Mouse (Mus musculus) heart, postnatal 36 days (tissue): ENCODE measurements around the gene Wnt16. TPM values are rescaled to one million over a fixed set of nuclear protein-coding genes. Genes with fewer than 3 reads are reported as not detected.
A peak's percentile ranks its signal among the peaks of the same experiment; 100 is the strongest.

Source experiments
- DNase-seq, 2 experiments: peaks; one replicate each; pipeline ENCODE4 v3.0.0; 2021 to 2022
- intact Hi-C: fragments of 180-260 bp; cut with DNase I; formaldehyde crosslinking; loops from one replicate; pipeline ENCODE4 v1.15.1; 2025
- total RNA-seq, 2 experiments: library from RNA; stranded (reverse); gene quantifications; 2 replicates each; pipeline ENCODE4 v1.2.3; 2021

Wnt16 gene
- total RNA-seq, 2 experiments from 2014 or later = 0.46 to 0.64 TPM

DNA sequence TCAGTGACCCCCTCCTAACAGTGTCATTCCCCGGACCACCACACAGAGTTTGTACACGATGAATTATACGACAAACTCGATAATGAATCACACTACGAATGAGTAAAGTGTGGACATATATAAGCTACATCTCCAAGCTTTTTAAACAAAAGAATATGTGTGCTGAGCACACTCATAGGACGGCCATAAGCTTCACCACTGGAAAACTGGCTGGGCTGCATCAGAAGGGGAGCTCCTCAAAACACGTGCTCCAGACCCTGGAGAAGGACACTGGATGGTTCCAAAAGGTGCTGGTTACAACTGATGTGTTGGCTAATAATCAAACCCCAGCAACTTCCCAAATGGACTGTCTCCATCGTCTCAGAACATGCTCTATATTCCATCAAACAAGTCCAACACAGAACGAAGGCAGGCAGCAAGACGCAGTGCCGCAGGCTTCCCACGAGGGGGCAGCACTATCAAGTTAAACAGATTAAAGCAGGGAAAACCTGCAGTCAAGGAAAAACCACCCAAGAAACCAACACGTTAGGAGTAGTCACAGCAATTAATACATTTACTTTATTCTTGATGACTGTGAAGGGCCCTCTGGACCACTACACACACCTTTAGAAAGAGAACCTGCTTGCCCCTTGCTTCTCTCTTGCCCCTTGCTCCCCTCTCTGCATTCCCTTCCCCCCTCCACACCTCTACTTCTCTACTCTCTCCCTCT, 37.5 kb downstream of the Wnt16 start:
- intact Hi-C loops = loop anchor here (1.0 to 5.0 kb wide), 3 partner anchors 31 to 203 kb away; partner anchors contain the start of gene Fam3c
- peak; percentile 79 to 86 for DNase-seq

DNA sequence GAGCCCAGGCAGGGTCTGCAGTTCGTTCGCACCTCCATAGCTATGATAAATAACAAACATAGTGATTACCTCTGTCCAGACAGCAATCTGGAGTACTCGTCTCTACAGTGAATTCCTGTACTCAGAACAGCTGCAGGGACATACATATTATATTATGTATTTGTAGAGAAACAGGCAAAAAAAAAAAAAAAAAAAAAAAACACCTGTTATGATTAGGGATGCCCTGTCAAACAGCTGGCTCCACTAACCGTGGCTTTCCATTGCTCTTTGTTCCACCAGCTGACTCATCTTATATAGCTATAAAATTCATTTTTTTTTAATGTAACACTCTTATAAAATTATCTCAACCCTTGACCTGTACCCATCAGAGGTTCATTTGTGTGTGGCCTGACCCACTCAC, 38.3 kb downstream of the Wnt16 start:
- DNase-seq = no peak
- intact Hi-C loops = loop anchor here (1.0 to 5.0 kb wide), 2 partner anchors 30 to 204 kb away; partner anchors contain the start of gene Fam3c

- intact Hi-C loops = loop anchor here (5.0 kb wide), 1 partner anchor 205 kb away; no protein-coding TSS in a partner anchor
- DNase-seq = no peak
Measured at GRCm38 (mm10) chr6:22327091-22327490, 39.1 kb downstream of the Wnt16 start.

GRCm38 (mm10) chr6:22327931-22328330, 39.9 kb downstream of the Wnt16 start:
- no peak for DNase-seq
- intact Hi-C loops = loop anchor here (5.0 kb wide), 1 partner anchor 206 kb away; no protein-coding TSS in a partner anchor

DNA sequence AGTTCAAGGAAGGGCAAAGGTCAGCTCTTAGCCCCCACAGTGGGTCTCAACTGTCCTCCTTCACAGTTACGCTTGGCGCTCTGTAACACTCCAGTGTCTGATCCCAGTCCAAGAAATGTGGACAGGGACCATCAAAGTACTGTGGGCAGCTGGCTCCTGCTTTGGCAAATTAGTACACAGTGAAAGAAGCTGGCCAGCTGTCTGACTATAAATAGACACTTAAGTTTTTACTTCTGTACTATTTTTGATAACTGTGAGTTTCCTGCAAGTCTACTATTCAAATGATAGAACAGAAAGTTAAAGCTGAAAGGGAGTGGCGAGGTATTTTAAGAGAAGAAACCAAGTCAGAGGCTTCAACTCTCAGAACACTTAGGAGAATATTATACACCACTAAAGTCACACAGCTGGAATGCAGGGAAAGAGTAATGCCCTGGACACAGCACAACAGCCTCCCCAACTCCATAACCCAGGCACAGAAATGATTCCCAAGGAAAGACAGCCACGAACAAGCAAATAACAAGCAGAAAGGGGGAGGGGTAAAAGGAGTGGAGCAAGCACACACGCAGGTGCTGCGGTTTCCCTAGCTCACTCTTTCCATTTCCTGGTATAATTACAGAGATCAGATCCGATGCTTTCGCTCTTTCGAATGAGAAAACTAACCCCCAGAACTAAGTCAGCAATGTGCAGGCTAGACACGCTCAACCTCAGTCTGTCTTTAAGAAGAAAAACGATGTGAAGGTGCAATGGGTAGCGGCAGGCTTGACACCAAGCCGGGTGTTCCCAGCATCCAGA, 42.3 kb downstream of the Wnt16 start:
- DNase-seq = no peak
- intact Hi-C loops = no loop called here

DNA sequence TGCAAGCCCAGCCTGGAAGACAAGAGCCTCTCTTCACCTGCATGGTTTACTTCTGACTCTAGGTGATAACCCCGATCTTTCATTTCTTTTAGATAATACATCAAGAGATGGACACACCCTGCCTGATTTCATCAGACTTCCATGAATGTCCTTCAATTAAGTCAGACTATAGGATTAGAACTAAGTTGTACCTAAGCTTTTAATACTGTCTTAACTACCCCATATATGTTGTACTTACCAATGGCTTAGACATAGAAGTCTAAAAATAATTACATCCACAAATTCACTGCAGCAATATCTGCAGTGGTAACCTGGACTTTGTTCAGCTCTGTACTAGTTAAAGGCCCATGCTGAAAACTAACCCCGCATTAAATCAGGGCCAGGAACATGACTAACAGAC, 44.5 kb downstream of the Wnt16 start:
- no peak for DNase-seq
- intact Hi-C loops = no loop called here

DNA sequence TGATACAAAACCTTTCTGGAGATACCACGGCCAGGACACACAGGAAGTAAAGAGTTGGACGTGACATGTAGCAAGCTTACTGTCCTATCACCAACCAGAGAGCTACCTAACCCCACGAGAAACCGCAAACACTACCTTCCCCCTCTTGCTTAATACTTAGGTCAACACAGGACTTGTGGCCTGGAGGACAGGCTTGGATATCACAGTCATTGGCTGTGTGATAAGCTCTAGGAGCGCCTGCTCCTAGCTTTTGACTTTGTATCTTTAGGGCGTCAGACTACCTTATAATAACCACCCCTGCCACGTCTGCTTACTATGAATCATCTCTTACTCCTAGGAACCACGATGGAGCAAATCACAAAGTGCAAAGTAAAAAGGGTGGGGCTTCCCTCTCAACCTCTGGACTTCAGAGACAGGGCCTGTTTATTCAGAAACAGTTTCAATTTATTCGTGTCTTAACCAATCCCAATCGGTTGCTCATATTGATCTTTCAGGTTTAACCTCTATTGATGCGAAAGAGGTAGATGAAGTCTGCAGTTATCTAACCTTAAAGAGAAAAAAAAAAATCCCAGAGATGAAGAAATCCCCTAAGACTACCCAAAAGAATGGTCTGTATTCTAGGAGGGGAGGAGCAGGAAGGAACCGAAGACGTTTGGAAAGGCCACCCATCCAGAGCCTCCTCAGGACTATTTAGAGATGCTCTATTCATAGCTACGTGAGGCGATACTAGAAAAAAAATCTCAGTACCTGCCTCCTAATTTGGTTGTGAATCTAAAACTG, 51.9 kb downstream of the Wnt16 start:
- DNase-seq = no peak
- intact Hi-C loops = no loop called here

GRCm38 (mm10) chr6:22340779-22341178, 52.8 kb downstream of the Wnt16 start:
- DNase-seq = no peak
- intact Hi-C loops = no loop called here

GRCm38 (mm10) chr6:22343292-22343691, 55.3 kb downstream of the Wnt16 start:
- intact Hi-C loops = no loop called here
- DNase-seq = no peak

DNA sequence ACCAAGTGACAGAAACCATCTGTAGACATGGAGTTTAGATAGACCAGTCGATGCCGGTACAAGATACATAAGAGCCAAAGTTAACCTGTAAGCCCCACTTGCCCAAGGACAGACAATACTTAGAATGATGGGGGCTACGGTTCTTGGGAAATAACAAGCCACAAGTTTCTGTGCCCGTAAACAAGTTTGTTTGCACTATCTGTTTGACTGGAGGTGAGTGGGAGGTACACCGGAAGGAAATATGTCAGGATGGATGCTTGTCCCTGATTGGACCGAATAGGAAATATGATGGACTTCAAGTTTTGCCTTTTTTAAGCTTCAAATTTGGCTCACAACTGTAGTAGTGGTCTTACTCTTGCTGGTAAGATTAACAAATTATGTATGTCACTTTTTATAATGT, 55.7 kb downstream of the Wnt16 start:
- DNase-seq = no peak
- intact Hi-C loops = no loop called here

GRCm38 (mm10) chr6:22344443-22344842, 56.4 kb downstream of the Wnt16 start:
- DNase-seq = no peak
- intact Hi-C loops = no loop called here

GRCm38 (mm10) chr6:22347132-22347902, 59.3 kb downstream of the Wnt16 start:
- DNase-seq = no peak
- intact Hi-C loops = no loop called here

Other genes with a start within 250 kb of the Wnt16 start
- 10 to 100 TPM; 25.5 to 25.6 TPM for gene Fam3c, start 68.0 kb downstream of the Wnt16 start, total RNA-seq